Mouse (Mus musculus) embryonic fibroblast, embryonic 13.5 days (primary cell): Measurements from ENCODE around the gene Cutal. TPM values are rescaled to one million over a fixed set of nuclear protein-coding genes. Genes with fewer than 3 reads are reported as not detected.
A peak's percentile ranks its signal among the peaks of the same experiment; 100 is the strongest.

ENCODE experiments used
- H3K27ac ChIP-seq: 2 replicates; pipeline ENCODE4 v1.5.1; 2012; ENCODE audit warnings: low read length, control low read depth, inconsistent platforms; ENCODE audit not compliant: insufficient read depth
- H3K4me1 ChIP-seq: 2 replicates; pipeline ENCODE4 v1.6.1; 2011; ENCODE audit warnings: low read length; ENCODE audit not compliant: control insufficient read depth, insufficient read depth
- H3K4me3 ChIP-seq: 2 replicates; pipeline ENCODE4 v1.5.1; 2011; ENCODE audit warnings: mild to moderate bottlenecking, control low read depth, low read length; ENCODE audit not compliant: insufficient read depth
- CTCF ChIP-seq: IDR thresholded peaks from 2 replicates; pipeline ENCODE4 v1.5.1; 2011; ENCODE audit warnings: mild to moderate bottlenecking, control low read depth, low read length, moderate library complexity, borderline replicate concordance; ENCODE audit not compliant: insufficient read depth
- POLR2A ChIP-seq: IDR thresholded peaks from 2 replicates; pipeline ENCODE4 v1.6.1; 2011; ENCODE audit warnings: low read depth, mild to moderate bottlenecking, control low read depth, low read length, moderate library complexity
- polyA plus RNA-seq: library from polyadenylated mRNA; stranded (reverse); fragments of >200 nt; gene quantifications from 2 replicates; pipeline ENCODE4 v1.2.4, GENCODE M21; 2011; ENCODE audit warnings: low read depth; ENCODE audit not compliant: missing spikeins, insufficient read length

Gene Cutal
- polyA plus RNA-seq, 1 experiment = not detected

- no peak overlapping the region; the same call in 1 of the 2 replicates for H3K27ac ChIP-seq
- no peak overlapping the region for H3K4me3 ChIP-seq
- TF ChIP-seq POLR2A = no peak
- no peak for TF ChIP-seq CTCF
- no peaks in the 10 kb centered on the region for H3K4me1 ChIP-seq
Measured at GRCm38 (mm10) chr2:34903652-34904405, 29.6 kb downstream of the Cutal start.

GRCm38 (mm10) chr2:34904849-34905542, 30.8 kb downstream of the Cutal start:
- Histone ChIP-seq H3K4me3 (no peak overlapping the region), H3K4me1 (no peaks in the 10 kb centered on the region), H3K27ac (no peak overlapping the region)
- TF ChIP-seq CTCF (no peak), POLR2A (peak; percentile 66)

- no peak overlapping the region for H3K4me3 ChIP-seq
- no peaks in the 10 kb centered on the region for H3K4me1 ChIP-seq
- TF ChIP-seq CTCF = no peak
- no peak for TF ChIP-seq POLR2A
- no peak overlapping the region for H3K27ac ChIP-seq
Measured at GRCm38 (mm10) chr2:34906426-34906825, 32.2 kb downstream of the Cutal start.

- Histone ChIP-seq H3K27ac (no peak overlapping the region), H3K4me3 (no peak overlapping the region), H3K4me1 (no peaks in the 10 kb centered on the region)
- no peak for TF ChIP-seq CTCF
- TF ChIP-seq POLR2A = no peak
Measured at GRCm38 (mm10) chr2:34906861-34907604, 32.8 kb downstream of the Cutal start.

DNA sequence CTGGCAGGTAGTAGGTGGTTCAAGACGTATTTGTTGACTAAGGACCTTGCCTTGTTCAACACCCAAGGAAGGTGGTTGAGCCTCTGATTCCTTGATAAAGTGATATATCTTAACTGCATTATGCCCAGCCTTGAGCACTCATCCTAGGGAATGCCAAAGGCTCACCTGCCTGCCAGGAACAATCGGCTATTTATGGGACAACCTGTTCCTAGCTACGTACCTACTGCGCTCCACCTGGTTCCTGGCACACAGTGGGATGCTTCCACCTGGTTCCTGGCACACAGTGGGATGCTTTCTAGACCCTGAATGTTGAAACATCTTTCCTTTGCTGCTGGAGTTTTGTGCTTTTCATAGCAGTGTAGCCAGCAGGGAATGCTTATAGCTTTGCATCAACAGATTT, 35.5 kb downstream of the Cutal start:
- Histone ChIP-seq H3K4me1 (no peaks in the 10 kb centered on the region), H3K4me3 (no peak overlapping the region), H3K27ac (no peak overlapping the region)
- TF ChIP-seq POLR2A (no peak), CTCF (no peak)

- Histone ChIP-seq H3K27ac (no peak overlapping the region), H3K4me1 (no peaks in the 10 kb centered on the region), H3K4me3 (no peak overlapping the region)
- no peak for TF ChIP-seq CTCF
- TF ChIP-seq POLR2A = no peak
Measured at GRCm38 (mm10) chr2:34911871-34912270, 37.7 kb downstream of the Cutal start.

DNA sequence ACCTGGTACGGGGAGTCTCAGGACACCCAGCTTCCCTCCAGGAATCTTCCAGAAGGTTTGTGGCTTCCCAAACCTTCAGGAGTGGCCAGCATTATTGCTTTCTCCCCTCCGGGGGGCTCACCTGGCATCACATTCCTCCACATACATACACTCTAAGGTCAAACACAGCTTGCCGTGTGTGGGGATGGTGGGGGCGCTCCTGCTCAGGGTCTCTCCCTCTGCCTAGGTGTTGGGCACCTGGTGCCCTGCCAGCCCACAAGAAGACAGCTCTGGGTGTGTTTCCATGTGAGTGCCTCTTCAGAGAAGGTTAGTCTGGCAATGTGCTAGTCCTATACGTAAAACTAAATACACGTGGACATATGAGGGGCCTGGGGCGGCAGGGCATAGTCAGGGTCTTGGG, 38.4 kb downstream of the Cutal start:
- TF ChIP-seq POLR2A = no peak
- H3K27ac ChIP-seq = no peak overlapping the region
- H3K4me1 ChIP-seq = no peaks in the 10 kb centered on the region
- H3K4me3 ChIP-seq = peak overlapping the region; percentile 70

- Histone ChIP-seq H3K4me1 (no peaks in the 10 kb centered on the region), H3K4me3 (peak within 1 kb of the TSS; percentile 70), H3K27ac (no peak within 1 kb of the TSS)
- no peak for TF ChIP-seq CTCF
- TF ChIP-seq POLR2A = peak; percentile 55
Measured at GRCm38 (mm10) chr2:34913218-34914068, 39.2 kb downstream of the Cutal start, which contains the start of gene Phf19. Gene Phf19, minus strand, starts transcription at chr2:34914026.
